Mouse (Mus musculus) liver, embryonic 16.5 days (tissue): Measurements from ENCODE around the gene Dtymk. TPM values are rescaled to one million over a fixed set of nuclear protein-coding genes. Genes with fewer than 3 reads are reported as not detected.
"Not testable (repeated sequence)": the region's sequence is repeated elsewhere in the genome, so short reads cannot be mapped to it uniquely, and the experiment has no call there.

Experiments used
- ATAC-seq: fragments of 200-750 bp; cut with Nextera tagmentation; 2 replicates; pipeline ENCODE4 v1.8.0; 2017; ENCODE audit warnings: low read depth, mild to moderate bottlenecking, moderate number of reproducible peaks, moderate library complexity
- H3K27ac ChIP-seq: fragments of 300-500 bp; sonication (generic); 2 replicates; pipeline ENCODE4 v1.5.1; 2014; ENCODE audit warnings: mild to moderate bottlenecking, low read length
- H3K27me3 ChIP-seq: fragments of 300-500 bp; sonication (generic); 2 replicates; pipeline ENCODE4 v1.6.1; 2014; ENCODE audit warnings: low read depth, low read length, mixed read lengths; ENCODE audit not compliant: control insufficient read depth, insufficient read depth
- H3K36me3 ChIP-seq: fragments of 300-500 bp; sonication (generic); 2 replicates; pipeline ENCODE4 v1.6.1; 2014; ENCODE audit warnings: mild to moderate bottlenecking; ENCODE audit not compliant: control insufficient read depth, insufficient read depth
- H3K4me1 ChIP-seq: fragments of 300-500 bp; sonication (generic); 2 replicates; pipeline ENCODE4 v1.6.1; 2014; ENCODE audit warnings: low read depth, low read length, mixed read lengths; ENCODE audit not compliant: control insufficient read depth
- H3K4me2 ChIP-seq: fragments of 300-500 bp; sonication (generic); 2 replicates; pipeline ENCODE4 v1.6.1; 2014; ENCODE audit warnings: low read depth, low read length, mixed read lengths
- H3K4me3 ChIP-seq: fragments of 300-500 bp; sonication (generic); 2 replicates; pipeline ENCODE4 v1.5.1; 2014; ENCODE audit warnings: low read depth, mild to moderate bottlenecking, low read length
- H3K9ac ChIP-seq: fragments of 300-500 bp; sonication (generic); 2 replicates; pipeline ENCODE4 v1.6.1; 2014; ENCODE audit warnings: low read depth, low read length
- H3K9me3 ChIP-seq: fragments of 300-500 bp; sonication (generic); replicated peaks from 2 replicates; pipeline ENCODE4 v1.6.1; 2016; ENCODE audit warnings: low read length; ENCODE audit not compliant: control insufficient read depth
- WGBS: fragments of 180-500 bp; shearing (Covaris S2); extraction: QIAGEN DNeasy Blood & Tissue Kit; methylation state at CpG from one replicate; pipeline ENCODE4 v1.1.7; 2014; ENCODE audit not compliant: insufficient replicate concordance; 5-methylcytosine and 5-hydroxymethylcytosine counted together
- polyA plus RNA-seq: library from polyadenylated mRNA; unstranded; fragments of >200 nt; fragmentation: Nextera tagmentation; extraction: Ambion mirVana; gene quantifications from 2 replicates; pipeline ENCODE4 v1.2.1, GENCODE M21; 2015

Dtymk gene
- polyA plus RNA-seq, 1 experiment from 2014 or later, result 95.9 TPM

DNA sequence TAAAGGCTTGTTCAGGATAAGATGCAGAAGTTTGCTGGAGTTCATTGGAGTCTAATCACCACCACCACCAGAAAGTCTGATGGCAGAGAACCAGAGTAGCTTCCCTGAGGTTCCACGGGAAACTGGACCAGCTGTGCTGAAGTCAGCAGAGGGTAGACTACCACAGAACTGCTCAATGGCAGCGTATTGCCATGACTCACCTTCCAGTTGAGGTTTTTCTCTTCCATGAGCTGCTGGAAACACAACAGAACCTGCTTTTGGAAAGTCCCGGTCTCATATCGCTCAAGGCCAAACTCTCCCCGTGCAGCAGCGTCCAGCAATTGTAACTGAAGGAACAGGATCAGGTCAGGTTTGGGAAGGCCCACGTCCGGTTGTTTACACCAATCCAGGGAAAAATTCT, 7.2 kb downstream of the Dtymk start:
- Histone ChIP-seq H3K36me3 (peaks cover 39% of the 10 kb centered on the region), H3K4me3 (no peak overlapping the region), H3K27me3 (no peaks in the 10 kb centered on the region), H3K4me2 (no peak overlapping the region), H3K9ac (no peak overlapping the region), H3K4me1 (no peaks in the 10 kb centered on the region; the same call in 1 of the 2 replicates), H3K27ac (no peak overlapping the region), H3K9me3 (no peaks in the 10 kb centered on the region)
- WGBS, result 89% methylated on average over 8 of the region's 8 CpGs
- no peak for ATAC-seq

DNA sequence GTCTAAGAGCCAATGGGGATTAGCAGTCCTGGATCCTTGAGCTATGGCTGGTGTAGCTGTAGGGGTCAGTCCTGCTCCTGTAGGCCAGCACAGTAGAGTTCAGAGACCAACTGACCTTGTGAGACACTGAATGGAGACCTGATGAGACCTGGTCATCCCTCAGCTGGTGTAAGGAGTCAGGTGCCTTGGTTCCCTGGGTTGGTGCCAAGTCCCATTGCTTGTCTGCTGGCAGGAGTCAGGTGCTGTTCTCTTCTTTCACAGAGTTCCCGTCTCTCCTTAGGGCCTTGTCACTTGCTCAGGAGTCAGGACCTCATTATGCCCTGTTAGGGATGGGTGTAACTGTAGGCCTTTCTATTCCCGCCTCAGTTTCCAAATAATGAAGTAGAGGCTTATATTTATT, 14.8 kb downstream of the Dtymk start:
- Histone ChIP-seq H3K9me3 (no peaks in the 10 kb centered on the region), H3K4me1 (no peaks in the 10 kb centered on the region), H3K27ac (no peak overlapping the region), H3K9ac (no peak overlapping the region), H3K4me2 (no peak overlapping the region), H3K36me3 (peaks cover 61% of the 10 kb centered on the region), H3K27me3 (no peaks in the 10 kb centered on the region), H3K4me3 (no peak overlapping the region)
- WGBS, result 86% methylated on average over 2 of the region's 2 CpGs
- ATAC-seq, result no peak

DNA sequence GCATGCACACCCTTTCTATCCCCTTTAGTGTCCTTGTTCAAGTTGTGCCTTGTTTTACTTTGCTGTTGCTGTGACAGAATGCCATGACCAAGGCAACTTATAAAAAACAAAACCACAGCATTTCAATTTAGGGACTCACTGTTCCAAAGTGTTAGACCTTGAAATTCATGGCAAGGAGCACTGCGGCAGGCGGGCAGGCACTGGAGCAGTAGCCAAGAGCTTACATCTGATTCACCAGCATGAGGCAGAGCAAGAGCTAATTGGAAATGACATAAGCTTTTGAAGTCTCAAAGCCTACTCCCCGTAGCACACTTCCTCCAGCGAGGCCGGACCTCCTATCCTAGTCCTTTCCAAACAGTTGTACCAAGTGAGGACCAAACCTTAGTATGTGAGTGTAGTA, 25.0 kb downstream of the Dtymk start:
- no peak for ATAC-seq
- peaks cover 53% of the 10 kb centered on the region for H3K36me3 ChIP-seq
- H3K4me1 ChIP-seq, result no peaks in the 10 kb centered on the region
- no peaks in the 10 kb centered on the region for H3K9me3 ChIP-seq
- no peaks in the 10 kb centered on the region for H3K27me3 ChIP-seq
- H3K27ac ChIP-seq, result no peak overlapping the region
- WGBS, result 84% methylated on average over 5 of the region's 5 CpGs
- H3K9ac ChIP-seq, result no peak overlapping the region
- H3K4me2 ChIP-seq, result no peak overlapping the region
- no peak overlapping the region for H3K4me3 ChIP-seq

DNA sequence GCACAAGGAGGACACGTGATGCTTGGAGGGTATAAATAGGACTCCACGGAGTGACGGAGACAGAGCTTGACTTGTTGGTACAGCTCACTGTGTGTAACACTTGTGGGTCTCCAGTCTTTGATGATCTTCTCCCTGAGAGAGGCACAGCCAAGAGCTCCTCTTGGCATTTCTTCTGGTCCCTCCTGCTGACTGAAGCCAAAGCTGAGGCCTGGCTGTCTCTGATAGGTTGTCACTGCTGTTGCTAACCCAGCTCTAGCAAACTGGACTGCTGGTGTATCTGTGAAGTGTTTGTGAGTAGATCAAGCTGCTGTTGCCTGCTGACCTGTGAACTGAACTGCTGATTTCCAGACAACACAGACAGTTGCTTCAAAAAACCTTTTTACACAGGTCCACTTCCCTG, 31.8 kb downstream of the Dtymk start:
- Histone ChIP-seq H3K27ac (no peak overlapping the region), H3K4me2 (no peak overlapping the region), H3K4me3 (no peak overlapping the region), H3K9me3 (no peaks in the 10 kb centered on the region), H3K27me3 (no peaks in the 10 kb centered on the region), H3K36me3 (peaks cover 21% of the 10 kb centered on the region), H3K4me1 (peaks cover 1% of the 10 kb centered on the region; the same call in 1 of the 2 replicates), H3K9ac (no peak overlapping the region)
- 90% methylated on average over 3 of the region's 3 CpGs for WGBS
- ATAC-seq, result no peak

DNA sequence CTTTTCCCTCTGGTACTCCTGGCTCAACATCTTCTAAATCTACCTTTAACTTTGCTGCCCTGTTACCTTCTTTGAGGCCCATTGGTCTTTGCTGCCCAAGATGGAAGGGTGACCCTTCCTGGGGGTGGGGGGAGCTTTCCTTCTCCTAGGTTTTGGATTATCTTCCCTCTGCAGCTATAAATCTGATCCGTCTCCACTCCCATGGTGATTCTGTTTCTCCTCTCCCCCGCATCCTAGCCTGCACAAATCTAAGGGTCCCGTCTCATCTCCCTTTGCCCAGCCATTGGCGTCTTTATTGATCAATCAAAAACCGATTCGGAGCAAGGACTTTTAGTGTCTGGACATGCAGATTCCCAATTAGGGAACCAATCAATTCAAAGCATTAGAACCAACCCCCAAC, 34.1 kb downstream of the Dtymk start:
- ATAC-seq, result no peak

DNA sequence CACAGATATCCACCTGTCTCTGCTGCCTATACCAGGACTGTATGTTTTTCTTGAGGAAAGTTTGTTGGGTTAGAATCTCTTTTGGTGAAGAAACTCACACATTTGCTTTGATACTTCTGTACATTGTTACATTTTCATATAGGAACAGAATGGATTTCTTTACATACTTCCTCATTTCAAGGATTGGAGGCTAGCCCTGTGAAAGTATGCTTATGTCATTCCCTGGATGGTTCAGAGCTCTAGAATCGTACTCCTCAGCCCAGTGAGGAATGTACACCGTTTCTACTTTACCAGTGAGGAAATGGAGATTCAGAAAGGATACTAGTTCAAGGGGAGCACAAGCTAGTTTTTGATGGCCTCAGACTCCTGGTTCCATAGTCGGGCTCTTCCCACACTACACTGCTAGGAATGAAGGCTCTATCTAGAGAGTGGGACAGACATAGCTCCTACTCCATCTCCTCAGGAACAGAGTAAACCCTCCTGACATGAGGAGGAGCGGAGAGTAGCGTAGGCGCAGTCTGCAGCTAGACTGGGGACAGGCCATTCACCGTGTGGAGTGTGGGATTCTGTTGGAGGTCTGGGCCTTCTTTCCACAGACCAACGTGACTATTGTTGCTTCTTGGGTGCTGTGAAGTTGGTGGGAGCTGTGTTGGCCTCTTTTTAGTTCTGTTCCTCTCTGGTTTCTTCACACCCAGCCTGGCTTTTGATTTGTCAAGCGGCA, 36.7 kb downstream of the Dtymk start:
- peaks cover 22% of the 10 kb centered on the region for H3K4me1 ChIP-seq
- H3K36me3 ChIP-seq, result peaks cover 4% of the 10 kb centered on the region
- no peaks in the 10 kb centered on the region for H3K27me3 ChIP-seq
- H3K27ac ChIP-seq, result no peak overlapping the region; the same call in 1 of the 2 replicates
- no peak overlapping the region for H3K4me3 ChIP-seq
- H3K4me2 ChIP-seq, result no peak overlapping the region
- 81% methylated on average over 9 of the region's 9 CpGs for WGBS
- no peak overlapping the region for H3K9ac ChIP-seq
- no peak for ATAC-seq
- no peaks in the 10 kb centered on the region for H3K9me3 ChIP-seq

More for the DNA sequence above, 34.1 kb downstream of the Dtymk start:
- Histone ChIP-seq H3K4me3 (no peak overlapping the region), H3K4me2 (no peak overlapping the region), H3K4me1 (peaks cover 21% of the 10 kb centered on the region), H3K9ac (no peak overlapping the region), H3K9me3 (no peaks in the 10 kb centered on the region), H3K27ac (no peak overlapping the region), H3K27me3 (no peaks in the 10 kb centered on the region), H3K36me3 (peaks cover 8% of the 10 kb centered on the region)
- WGBS, result 88% methylated on average over 6 of the region's 6 CpGs

DNA sequence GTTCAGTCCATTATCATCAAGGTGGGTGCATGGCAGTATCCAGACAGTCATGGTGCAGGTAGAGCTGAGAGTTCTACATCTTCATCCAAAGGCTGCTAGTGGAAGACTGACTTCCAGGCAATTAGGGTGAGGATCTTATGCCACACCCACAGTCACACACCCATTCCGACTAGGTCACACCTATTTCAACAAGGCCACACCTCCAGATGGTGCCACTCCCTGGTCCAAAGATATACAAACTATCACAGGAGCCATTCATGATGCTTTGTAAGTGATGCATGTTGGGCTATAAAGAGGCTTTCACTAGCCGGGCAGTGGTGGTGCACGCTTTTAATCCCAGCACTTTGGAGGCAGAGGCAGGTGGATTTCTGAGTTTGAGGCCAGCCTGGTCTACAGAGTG, 38.2 kb downstream of the Dtymk start:
- H3K4me3 ChIP-seq, H3K36me3 ChIP-seq, H3K9me3 ChIP-seq, H3K9ac ChIP-seq, H3K27me3 ChIP-seq: not testable (repeated sequence)
- 64% methylated on average over 3 of the region's 3 CpGs for WGBS
- H3K4me1 ChIP-seq, result peaks cover 31% of the 10 kb centered on the region
- H3K4me2 ChIP-seq, result peak overlapping the region; percentile 27
- H3K27ac ChIP-seq, result peak overlapping the region; percentile 37; the same call in 1 of the 2 replicates
- ATAC-seq, result peak; percentile 86

DNA sequence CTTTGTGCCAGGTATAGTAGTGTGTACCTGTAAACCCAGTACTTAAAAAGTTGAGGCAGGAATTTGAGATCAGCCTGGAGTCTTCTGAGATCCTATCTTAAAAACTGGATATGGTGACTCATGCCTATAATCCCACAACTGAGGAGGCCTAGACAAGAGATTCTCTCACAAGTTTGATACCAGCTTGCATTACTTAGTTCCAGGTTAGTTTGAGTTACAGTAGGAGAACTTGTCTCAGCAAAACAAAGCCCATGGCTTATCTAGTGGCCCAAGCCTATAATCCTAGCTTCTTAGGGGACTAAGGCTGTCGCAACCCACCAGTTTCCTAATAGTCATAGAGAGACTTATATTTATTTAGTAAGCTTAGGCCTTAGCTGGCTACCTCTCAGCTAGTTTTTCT, 41.7 kb downstream of the Dtymk start:
- Histone ChIP-seq H3K27ac (no peak overlapping the region), H3K27me3 (no peaks in the 10 kb centered on the region), H3K4me3 (no peak overlapping the region), H3K9me3 (no peaks in the 10 kb centered on the region), H3K36me3 (no peaks in the 10 kb centered on the region), H3K4me2 (no peak overlapping the region), H3K4me1 (peaks cover 54% of the 10 kb centered on the region), H3K9ac (no peak overlapping the region)
- ATAC-seq, result no peak
- 94% methylated on average over 1 of the region's 1 CpGs for WGBS

DNA sequence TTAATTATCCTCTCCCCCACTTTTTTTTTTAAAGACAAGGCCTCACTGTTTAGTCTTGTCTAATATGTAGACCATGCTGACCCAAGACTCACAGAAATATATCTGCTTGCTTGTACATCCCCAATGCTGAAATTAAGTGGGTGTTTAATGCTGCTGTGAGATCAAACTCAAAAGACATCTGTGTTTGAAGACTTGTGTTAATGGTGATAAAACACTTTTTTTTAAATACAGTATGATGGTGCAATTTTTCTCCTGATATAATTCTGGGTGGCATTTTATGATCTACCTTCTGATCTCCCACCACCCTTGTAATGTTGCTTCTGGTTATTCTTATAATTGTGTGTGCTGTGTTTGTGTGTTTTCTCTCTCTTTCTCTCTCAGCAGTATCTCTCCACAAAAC, 45.6 kb downstream of the Dtymk start:
- H3K36me3 ChIP-seq, result no peaks in the 10 kb centered on the region
- H3K9ac ChIP-seq, result peak overlapping the region; percentile 93
- peak overlapping the region; percentile 95 for H3K4me2 ChIP-seq
- peak overlapping the region; percentile 86 for H3K4me3 ChIP-seq
- H3K9me3 ChIP-seq, result no peaks in the 10 kb centered on the region
- no peaks in the 10 kb centered on the region for H3K27me3 ChIP-seq
- peak overlapping the region; percentile 94 for H3K27ac ChIP-seq
- H3K4me1 ChIP-seq, result peaks cover 43% of the 10 kb centered on the region
- peak; percentile 4 for ATAC-seq
